Mouse (Mus musculus) midbrain, embryonic 12.5 days (tissue): Measurements from ENCODE around the gene Rell1. TPM values are rescaled to one million over a fixed set of nuclear protein-coding genes. Genes with fewer than 3 reads are reported as not detected.

ENCODE experiments used
- ATAC-seq: fragments of 200-750 bp; cut with Nextera tagmentation; 2 replicates; pipeline ENCODE4 v1.8.0; 2017; ENCODE audit warnings: low read depth, moderate TSS enrichment, moderate library complexity; ENCODE audit not compliant: low FRiP score
- H3K27ac ChIP-seq: fragments of 300-500 bp; sonication (generic); replicated peaks from 2 replicates; pipeline ENCODE4 v1.5.1; 2016; ENCODE audit warnings: mild to moderate bottlenecking
- H3K27me3 ChIP-seq: fragments of 300-500 bp; sonication (generic); 2 replicates; pipeline ENCODE4 v1.6.1; 2016; ENCODE audit warnings: mild to moderate bottlenecking
- H3K36me3 ChIP-seq: fragments of 300-500 bp; sonication (generic); 2 replicates; pipeline ENCODE4 v1.6.1; 2016
- H3K4me1 ChIP-seq: fragments of 300-500 bp; sonication (generic); 2 replicates; pipeline ENCODE4 v1.6.1; 2016
- H3K4me2 ChIP-seq: fragments of 300-500 bp; sonication (generic); replicated peaks from 2 replicates; pipeline ENCODE4 v1.6.1; 2016; ENCODE audit warnings: mild to moderate bottlenecking, moderate library complexity
- H3K4me3 ChIP-seq: fragments of 300-500 bp; sonication (generic); 2 replicates; pipeline ENCODE4 v1.5.1; 2016; ENCODE audit warnings: mild to moderate bottlenecking
- H3K9ac ChIP-seq: fragments of 300-500 bp; sonication (generic); replicated peaks from 2 replicates; pipeline ENCODE4 v1.6.1; 2016; ENCODE audit warnings: mild to moderate bottlenecking, moderate library complexity
- H3K9me3 ChIP-seq: fragments of 300-500 bp; sonication (generic); 2 replicates; pipeline ENCODE4 v1.6.1; 2016; ENCODE audit warnings: mild to moderate bottlenecking
- WGBS: fragments of 180-500 bp; shearing (Covaris S2); methylation state at CpG from one replicate; pipeline ENCODE4 v1.1.7; 2016; 5-methylcytosine and 5-hydroxymethylcytosine counted together
- polyA plus RNA-seq: library from polyadenylated mRNA; unstranded; fragments of >200 nt; fragmentation: Nextera tagmentation; extraction: Ambion mirVana; gene quantifications from 2 replicates; pipeline ENCODE4 v1.2.1, GENCODE M21; 2016

The Rell1 gene
- 11.8 and 13.5 TPM in 2 replicates for polyA plus RNA-seq

GRCm38 (mm10) chr5:63968443-63969415 is at the start of gene Rell1:
TSS of gene Rell1 (minus strand) at chr5:63968897.
- peak; percentile 96 for ATAC-seq
- peaks cover 6% of the 10 kb centered on the region; the same call in 1 of the 2 replicates for H3K27me3 ChIP-seq
- H3K4me3 ChIP-seq, result peak within 1 kb of the TSS; percentile 74
- H3K27ac ChIP-seq, result peak within 1 kb of the TSS; percentile 49; the same call in 1 of the 2 replicates
- peak within 1 kb of the TSS; percentile 77 for H3K4me2 ChIP-seq
- H3K9me3 ChIP-seq, result no peaks in the 10 kb centered on the region
- H3K4me1 ChIP-seq, result peaks cover 21% of the 10 kb centered on the region
- H3K9ac ChIP-seq, result peak within 1 kb of the TSS; percentile 81
- 1% methylated on average over 80 of the region's 85 CpGs for WGBS
- no peaks in the 10 kb centered on the region for H3K36me3 ChIP-seq

GRCm38 (mm10) chr5:64012596-64013366 is 44.1 kb upstream of the Rell1 start:
- Histone ChIP-seq H3K27ac (no peak overlapping the region), H3K4me3 (no peak overlapping the region), H3K4me1 (no peaks in the 10 kb centered on the region), H3K9me3 (0 out of 2 replicates have a peak, but pooled peaks cover 3% of the 10 kb centered on the region), H3K4me2 (no peak overlapping the region), H3K9ac (no peak overlapping the region), H3K36me3 (no peaks in the 10 kb centered on the region), H3K27me3 (no peaks in the 10 kb centered on the region)
- ATAC-seq, result no peak
- 79% methylated on average over 13 of the region's 13 CpGs for WGBS

GRCm38 (mm10) chr5:64006548-64006947 is 37.9 kb upstream of the Rell1 start:
- H3K27ac ChIP-seq, result no peak overlapping the region
- no peaks in the 10 kb centered on the region for H3K27me3 ChIP-seq
- H3K4me1 ChIP-seq, result no peaks in the 10 kb centered on the region
- no peak overlapping the region for H3K9ac ChIP-seq
- ATAC-seq, result no peak
- WGBS, result 90% methylated on average over 4 of the region's 4 CpGs
- H3K4me3 ChIP-seq, result no peak overlapping the region
- no peaks in the 10 kb centered on the region for H3K36me3 ChIP-seq
- H3K4me2 ChIP-seq, result no peak overlapping the region
- H3K9me3 ChIP-seq, result no peaks in the 10 kb centered on the region

GRCm38 (mm10) chr5:64003302-64003701 is 34.6 kb upstream of the Rell1 start:
- Histone ChIP-seq H3K36me3 (no peaks in the 10 kb centered on the region), H3K9me3 (no peaks in the 10 kb centered on the region), H3K4me1 (no peaks in the 10 kb centered on the region), H3K27ac (no peak overlapping the region), H3K4me2 (no peak overlapping the region), H3K27me3 (no peaks in the 10 kb centered on the region), H3K4me3 (no peak overlapping the region), H3K9ac (no peak overlapping the region)
- ATAC-seq, result no peak
- 89% methylated on average over 8 of the region's 8 CpGs for WGBS

- Histone ChIP-seq H3K27me3 (no peaks in the 10 kb centered on the region), H3K9me3 (no peaks in the 10 kb centered on the region), H3K9ac (no peak overlapping the region), H3K36me3 (no peaks in the 10 kb centered on the region), H3K4me1 (peaks cover 4% of the 10 kb centered on the region), H3K4me3 (no peak overlapping the region), H3K27ac (no peak overlapping the region), H3K4me2 (no peak overlapping the region)
- no peak for ATAC-seq
- WGBS, result 25% methylated on average over 3 of the region's 3 CpGs
Observed at GRCm38 (mm10) chr5:63993865-63994264, 25.2 kb upstream of the Rell1 start.

GRCm38 (mm10) chr5:63990675-63991074 is 22.0 kb upstream of the Rell1 start:
- no peaks in the 10 kb centered on the region for H3K27me3 ChIP-seq
- ATAC-seq, result no peak
- no peak overlapping the region for H3K9ac ChIP-seq
- H3K4me1 ChIP-seq, result peaks cover 4% of the 10 kb centered on the region
- 92% methylated on average over 3 of the region's 3 CpGs for WGBS
- H3K4me3 ChIP-seq, result no peak overlapping the region
- H3K27ac ChIP-seq, result no peak overlapping the region
- H3K36me3 ChIP-seq, result no peaks in the 10 kb centered on the region
- no peak overlapping the region for H3K4me2 ChIP-seq
- no peaks in the 10 kb centered on the region for H3K9me3 ChIP-seq

GRCm38 (mm10) chr5:63986337-63986736 is 17.6 kb upstream of the Rell1 start:
- WGBS, result 90% methylated on average over 6 of the region's 6 CpGs
- ATAC-seq, result no peak
- no peak overlapping the region for H3K4me2 ChIP-seq
- no peak overlapping the region for H3K27ac ChIP-seq
- H3K27me3 ChIP-seq, result no peaks in the 10 kb centered on the region
- H3K36me3 ChIP-seq, result no peaks in the 10 kb centered on the region
- H3K4me3 ChIP-seq, result no peak overlapping the region
- no peaks in the 10 kb centered on the region for H3K4me1 ChIP-seq
- no peak overlapping the region for H3K9ac ChIP-seq
- H3K9me3 ChIP-seq, result no peaks in the 10 kb centered on the region

- H3K9ac ChIP-seq, result no peak overlapping the region
- no peak for ATAC-seq
- 76% methylated on average over 11 of the region's 11 CpGs for WGBS
- no peaks in the 10 kb centered on the region for H3K4me1 ChIP-seq
- H3K27ac ChIP-seq, result no peak overlapping the region
- no peaks in the 10 kb centered on the region for H3K9me3 ChIP-seq
- H3K36me3 ChIP-seq, result no peaks in the 10 kb centered on the region
- no peak overlapping the region for H3K4me3 ChIP-seq
- no peak overlapping the region for H3K4me2 ChIP-seq
- H3K27me3 ChIP-seq, result no peaks in the 10 kb centered on the region
Observed at GRCm38 (mm10) chr5:63982296-63982695, 13.6 kb upstream of the Rell1 start.

GRCm38 (mm10) chr5:63970991-63971390 is 2.3 kb upstream of the Rell1 start:
- ATAC-seq, result no peak
- Histone ChIP-seq H3K27ac (no peak overlapping the region), H3K36me3 (no peaks in the 10 kb centered on the region), H3K27me3 (peaks cover 6% of the 10 kb centered on the region; the same call in 1 of the 2 replicates), H3K4me2 (no peak overlapping the region), H3K9me3 (no peaks in the 10 kb centered on the region), H3K9ac (no peak overlapping the region), H3K4me3 (no peak overlapping the region), H3K4me1 (peaks cover 21% of the 10 kb centered on the region)
- 30% methylated on average over 2 of the region's 2 CpGs for WGBS

- H3K4me2 ChIP-seq, result no peak overlapping the region
- H3K36me3 ChIP-seq, result no peaks in the 10 kb centered on the region
- H3K4me3 ChIP-seq, result no peak overlapping the region
- H3K9ac ChIP-seq, result no peak overlapping the region
- H3K27me3 ChIP-seq, result peaks cover 6% of the 10 kb centered on the region; the same call in 1 of the 2 replicates
- ATAC-seq, result no peak
- no peaks in the 10 kb centered on the region for H3K9me3 ChIP-seq
- peaks cover 21% of the 10 kb centered on the region for H3K4me1 ChIP-seq
- H3K27ac ChIP-seq, result no peak overlapping the region
- WGBS, result 11% methylated on average over 7 of the region's 7 CpGs
Observed at GRCm38 (mm10) chr5:63970281-63970732, 1.6 kb upstream of the Rell1 start.

- peaks cover 21% of the 10 kb centered on the region for H3K4me1 ChIP-seq
- no peak for ATAC-seq
- peak overlapping the region; percentile 77 for H3K4me2 ChIP-seq
- H3K9ac ChIP-seq, result no peak overlapping the region
- 0 out of 2 replicates have a peak overlapping the region, but pooled peaks have one; percentile 4 for H3K27ac ChIP-seq
- 30% methylated on average over 5 of the region's 5 CpGs for WGBS
- peak overlapping the region; percentile 74 for H3K4me3 ChIP-seq
- H3K9me3 ChIP-seq, result no peaks in the 10 kb centered on the region
- H3K27me3 ChIP-seq, result peaks cover 6% of the 10 kb centered on the region; the same call in 1 of the 2 replicates
- H3K36me3 ChIP-seq, result no peaks in the 10 kb centered on the region
Observed at GRCm38 (mm10) chr5:63969476-63970112, 897 bp upstream of the Rell1 start.
